Mouse (Mus musculus): ENCODE results near the gene Apex2.

DNA sequence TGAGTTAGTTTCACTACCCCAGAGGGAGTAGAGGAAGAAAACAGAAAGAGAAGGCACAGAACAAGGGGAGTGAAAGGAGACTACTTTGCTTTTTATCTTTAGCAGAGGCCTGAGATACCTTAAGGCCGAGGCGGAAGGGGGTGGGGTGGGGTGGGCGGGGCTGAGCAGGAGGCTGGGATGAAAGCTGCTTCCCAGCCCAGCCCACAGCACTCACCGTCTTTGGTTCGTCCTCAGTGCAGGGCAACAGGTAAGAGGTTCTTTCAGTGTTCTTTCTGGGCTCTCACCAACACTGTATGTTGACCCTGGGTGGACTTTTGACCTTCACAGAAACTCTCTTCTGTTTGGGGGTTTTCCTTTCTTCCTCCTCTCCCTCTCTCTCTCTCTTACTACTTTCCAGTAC is 42.4 kb downstream of the Apex2 start, which contains the start of gene Alas2:
- TF ChIP-seq POLR2A (IDR thresholded peaks at IDR 0.05; ENCODE audit: extremely low read depth, insufficient read depth, low read length) (no peak), CTCF (IDR thresholded peaks at IDR 0.05; ENCODE audit: extremely low read depth, insufficient read depth, low read length) (no peak)

Measured in cortical plate, adult 2 months (tissue).